Mouse (Mus musculus) embryonic facial prominence, embryonic 10.5 days (tissue): ENCODE results near the gene Mpig6b. TPM values are rescaled to one million over a fixed set of nuclear protein-coding genes. Genes with fewer than 3 reads are reported as not detected.

Experiments
- DNase-seq: peaks from one replicate; pipeline ENCODE4 v3.0.0-alpha.2; 2017; ENCODE audit warnings: low spot score
- H3K27ac ChIP-seq: fragments of 300-500 bp; sonication (generic); replicated peaks from 2 replicates; pipeline ENCODE4 v1.5.1; 2016; ENCODE audit warnings: mild to moderate bottlenecking
- H3K27me3 ChIP-seq: fragments of 300-500 bp; sonication (generic); replicated peaks from 2 replicates; pipeline ENCODE4 v1.6.1; 2016; ENCODE audit warnings: low read depth, mild to moderate bottlenecking; ENCODE audit not compliant: poor library complexity, severe bottlenecking
- H3K36me3 ChIP-seq: fragments of 300-500 bp; sonication (generic); replicated peaks from 2 replicates; pipeline ENCODE4 v1.6.1; 2016; ENCODE audit warnings: mild to moderate bottlenecking, moderate library complexity
- H3K4me1 ChIP-seq: fragments of 300-500 bp; sonication (generic); 2 replicates; pipeline ENCODE4 v1.6.1; 2016
- H3K4me3 ChIP-seq: fragments of 300-500 bp; sonication (generic); 2 replicates; pipeline ENCODE4 v1.5.1; 2016; ENCODE audit warnings: mild to moderate bottlenecking, moderate library complexity
- H3K9me3 ChIP-seq: fragments of 300-500 bp; sonication (generic); 2 replicates; pipeline ENCODE4 v1.6.1; 2016; ENCODE audit warnings: mild to moderate bottlenecking
- WGBS: fragments of 180-500 bp; shearing (Covaris S2); methylation state at CpG from one replicate; pipeline ENCODE4 v1.1.7; 2016; 5-methylcytosine and 5-hydroxymethylcytosine counted together
- polyA plus RNA-seq: library from polyadenylated mRNA; unstranded; fragments of >200 nt; fragmentation: Nextera tagmentation; extraction: Ambion mirVana; gene quantifications from 2 replicates; pipeline ENCODE4 v1.2.1, GENCODE M21; 2016

The Mpig6b gene
- polyA plus RNA-seq, 1 experiment from 2014 or later = 0.93 TPM

DNA sequence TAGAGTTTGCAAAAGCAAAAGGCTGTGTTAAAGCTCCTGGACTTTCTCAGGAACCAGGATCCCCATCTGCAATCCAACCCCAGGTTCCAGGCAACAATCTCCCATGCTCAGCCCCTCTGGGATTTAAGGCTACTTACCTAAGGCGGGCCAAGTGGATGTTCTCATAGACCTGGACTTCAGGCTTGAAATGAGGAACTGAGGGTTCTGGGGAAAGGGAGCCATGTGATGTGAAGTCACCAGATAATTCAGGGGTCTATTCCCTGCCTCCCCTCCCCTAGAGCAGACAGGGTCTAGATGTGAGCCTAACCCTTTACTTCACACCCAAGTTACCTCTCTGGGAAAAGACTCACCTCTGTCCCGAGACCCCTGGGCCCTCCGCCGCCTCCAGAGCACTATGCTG is 14.7 kb upstream of the Mpig6b start:
- peaks cover 26% of the 10 kb centered on the region for H3K4me1 ChIP-seq
- H3K36me3 ChIP-seq = no peaks in the 10 kb centered on the region
- no peak overlapping the region for H3K4me3 ChIP-seq
- H3K27me3 ChIP-seq = peaks cover 40% of the 10 kb centered on the region
- WGBS = 69% methylated on average over 4 of the region's 4 CpGs
- no peak overlapping the region for H3K27ac ChIP-seq
- DNase-seq = no peak
- no peaks in the 10 kb centered on the region for H3K9me3 ChIP-seq

DNA sequence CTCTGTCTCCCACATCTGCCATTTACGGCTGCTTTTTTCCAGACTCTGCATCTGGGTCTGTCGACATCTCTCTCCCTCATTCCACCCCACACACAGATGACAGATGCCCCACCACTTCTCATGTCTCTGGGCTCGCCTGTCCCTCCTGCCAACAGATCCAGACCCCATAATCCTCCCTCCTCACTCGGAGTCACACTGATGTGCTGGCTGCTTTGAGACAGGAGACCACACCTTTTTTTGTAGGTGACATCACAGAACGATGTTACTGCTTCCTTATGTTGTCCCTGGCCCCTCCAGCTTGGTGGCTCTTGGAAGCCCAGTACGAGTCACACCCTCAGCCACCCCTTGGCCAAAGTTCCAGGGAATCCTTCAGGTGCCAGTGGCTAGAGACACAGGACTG is 14.3 kb upstream of the Mpig6b start:
- Histone ChIP-seq H3K27ac (no peak overlapping the region), H3K4me3 (no peak overlapping the region), H3K9me3 (no peaks in the 10 kb centered on the region), H3K36me3 (no peaks in the 10 kb centered on the region), H3K27me3 (peaks cover 42% of the 10 kb centered on the region), H3K4me1 (peaks cover 26% of the 10 kb centered on the region)
- WGBS = 67% methylated on average over 6 of the region's 6 CpGs
- DNase-seq = no peak

DNA sequence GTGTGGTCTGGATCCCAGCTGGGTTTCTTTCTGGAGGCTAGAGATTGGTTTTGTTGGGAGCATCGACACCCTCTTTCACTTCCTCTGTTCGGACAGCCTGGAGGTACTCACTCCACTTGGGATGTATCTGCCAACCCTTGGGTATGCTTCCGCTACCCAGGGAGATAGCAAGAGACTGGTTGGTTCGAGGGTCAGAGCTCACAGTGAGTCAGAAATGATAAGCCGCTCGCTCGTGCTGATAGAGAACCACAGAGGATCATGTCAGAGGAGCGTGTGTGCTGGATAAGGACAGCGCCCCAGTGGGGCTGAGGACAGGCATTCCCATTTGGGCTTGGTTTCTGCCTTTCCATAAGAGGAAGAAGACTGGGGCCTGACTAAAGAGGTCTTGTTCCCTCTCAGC is 13.8 kb upstream of the Mpig6b start:
- Histone ChIP-seq H3K4me3 (no peak overlapping the region), H3K27me3 (peaks cover 42% of the 10 kb centered on the region), H3K27ac (no peak overlapping the region), H3K36me3 (no peaks in the 10 kb centered on the region), H3K9me3 (no peaks in the 10 kb centered on the region), H3K4me1 (peaks cover 26% of the 10 kb centered on the region)
- 73% methylated on average over 9 of the region's 9 CpGs for WGBS
- DNase-seq = no peak

DNA sequence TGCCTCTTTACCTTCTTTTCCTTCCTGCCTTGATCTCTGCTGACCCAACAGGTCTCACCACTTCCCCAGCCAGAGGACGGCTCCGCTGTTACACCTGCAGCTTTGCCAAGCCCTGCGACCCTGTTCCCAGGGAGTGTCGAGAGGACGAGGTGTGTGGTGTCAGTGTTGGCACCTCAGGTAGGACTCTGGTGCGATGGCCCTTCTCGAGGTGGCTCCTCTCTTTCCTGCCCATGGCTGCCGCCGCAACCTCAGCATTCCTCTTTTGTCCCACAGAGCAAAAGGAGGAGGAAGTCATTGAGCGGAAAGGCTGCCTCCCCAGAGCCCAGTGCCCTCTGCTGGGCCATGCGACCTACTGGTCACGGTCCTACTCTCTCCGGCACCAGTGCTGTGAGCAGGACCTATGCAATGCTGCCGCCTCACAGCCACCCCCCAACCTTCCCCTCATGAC is 11.8 kb upstream of the Mpig6b start, which contains the start of gene Ly6g6d:
Gene Ly6g6d, minus strand, starts transcription at position 280 of the 448 bp plus-strand sequence.
- peak; percentile 40 for DNase-seq
- peak within 1 kb of the TSS; percentile 43 for H3K4me3 ChIP-seq
- WGBS = 9% methylated on average over 14 of the region's 14 CpGs

DNA sequence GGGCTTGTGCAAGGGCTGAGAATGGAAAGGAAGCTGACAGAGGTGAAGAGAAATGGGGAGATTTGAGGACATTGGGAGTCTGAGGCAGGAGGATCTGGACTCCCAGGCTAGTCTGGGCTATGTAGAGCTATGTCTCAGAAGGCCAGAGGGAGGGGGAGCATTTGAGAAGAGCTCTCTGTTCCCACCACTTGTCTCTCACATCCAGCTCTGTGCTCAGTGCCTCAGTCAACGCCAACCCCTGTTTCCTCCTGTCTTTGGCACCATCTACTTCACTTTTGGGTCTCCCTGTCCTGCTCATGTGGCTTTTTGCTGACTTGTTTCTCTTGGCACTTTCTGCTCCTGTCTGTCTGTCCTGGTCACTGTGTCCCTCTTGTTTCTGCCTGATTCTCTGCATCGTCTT is 11.3 kb upstream of the Mpig6b start:
- Histone ChIP-seq H3K9me3 (no peaks in the 10 kb centered on the region), H3K36me3 (no peaks in the 10 kb centered on the region), H3K27me3 (peaks cover 42% of the 10 kb centered on the region), H3K27ac (peak overlapping the region; percentile 60), H3K4me1 (peaks cover 32% of the 10 kb centered on the region), H3K4me3 (peak overlapping the region; percentile 43)
- DNase-seq = no peak
- WGBS = 45% methylated on average over 2 of the region's 2 CpGs

More for the DNA sequence above, 11.8 kb upstream of the Mpig6b start, which contains the start of gene Ly6g6d:
- no peaks in the 10 kb centered on the region for H3K36me3 ChIP-seq
- peaks cover 32% of the 10 kb centered on the region for H3K4me1 ChIP-seq
- peaks cover 42% of the 10 kb centered on the region for H3K27me3 ChIP-seq
- H3K9me3 ChIP-seq = no peaks in the 10 kb centered on the region
- H3K27ac ChIP-seq = peak within 1 kb of the TSS; percentile 60

DNA sequence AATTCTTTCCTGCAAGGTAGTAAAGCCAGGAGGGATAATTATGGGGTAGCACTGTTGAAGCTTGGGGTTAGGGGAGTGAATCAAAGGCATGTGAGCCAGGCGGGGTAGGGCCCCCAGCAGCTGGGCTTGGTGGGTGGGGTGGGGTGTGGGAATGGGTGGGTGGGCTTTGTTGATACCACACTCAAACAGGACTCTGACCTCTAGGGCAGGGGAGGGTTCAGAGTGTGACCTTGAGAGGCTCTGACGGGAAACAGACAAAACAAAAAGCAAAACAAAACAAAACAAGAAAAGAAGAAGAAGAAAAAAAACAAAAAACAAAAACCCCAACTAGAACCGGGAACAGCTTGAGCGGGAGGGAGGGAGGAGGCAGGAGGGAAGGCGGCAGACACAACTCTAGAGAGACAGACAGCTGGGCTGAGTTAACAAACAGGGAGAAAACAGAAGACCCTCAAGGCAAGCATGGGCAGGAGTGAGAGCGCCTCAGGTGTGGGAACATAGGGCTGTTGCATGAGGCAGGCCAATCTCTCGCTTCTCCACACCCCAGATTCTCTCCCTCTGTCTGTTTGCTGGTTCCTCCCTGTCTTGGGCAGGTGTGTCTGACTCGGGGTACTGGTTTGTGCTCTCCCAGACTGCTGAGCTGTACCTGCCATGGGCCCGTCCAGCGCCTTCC is 10.7 kb upstream of the Mpig6b start, which contains the start of gene Ly6g6e:
Gene Ly6g6e, plus strand, starts transcription at position 396 of the 670 bp plus-strand sequence.
- H3K36me3 ChIP-seq = no peaks in the 10 kb centered on the region
- H3K27me3 ChIP-seq = peaks cover 42% of the 10 kb centered on the region
- H3K4me1 ChIP-seq = peaks cover 32% of the 10 kb centered on the region
- H3K27ac ChIP-seq = peak within 1 kb of the TSS; percentile 60
- DNase-seq = no peak
- H3K4me3 ChIP-seq = peak within 1 kb of the TSS; percentile 43
- WGBS = 18% methylated on average over 10 of the region's 10 CpGs
- no peaks in the 10 kb centered on the region for H3K9me3 ChIP-seq

DNA sequence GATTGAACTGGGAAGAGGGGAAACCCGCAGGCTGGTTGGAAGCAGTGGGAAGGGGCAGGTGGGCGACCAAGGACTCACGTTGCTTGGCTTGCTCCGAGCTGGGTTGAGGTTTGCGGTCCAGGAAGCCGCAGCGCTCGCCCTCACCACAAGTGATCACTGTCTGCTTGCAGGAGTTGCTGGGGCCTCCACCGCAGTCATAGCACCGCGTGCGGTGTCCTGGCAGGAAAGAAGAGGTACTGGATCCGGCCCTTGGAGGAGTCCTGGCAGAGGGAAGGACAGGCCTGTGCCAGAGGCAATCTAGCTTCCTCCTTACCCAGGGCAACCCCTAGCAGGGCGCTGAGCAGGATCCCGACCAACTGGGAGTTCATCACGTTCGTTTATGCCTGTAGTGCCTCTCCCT is 8.1 kb upstream of the Mpig6b start:
- no peak overlapping the region for H3K4me3 ChIP-seq
- WGBS = 49% methylated on average over 17 of the region's 17 CpGs
- H3K27ac ChIP-seq = no peak overlapping the region
- H3K36me3 ChIP-seq = no peaks in the 10 kb centered on the region
- DNase-seq = no peak
- H3K27me3 ChIP-seq = peaks cover 31% of the 10 kb centered on the region
- H3K4me1 ChIP-seq = peaks cover 36% of the 10 kb centered on the region
- no peaks in the 10 kb centered on the region for H3K9me3 ChIP-seq

DNA sequence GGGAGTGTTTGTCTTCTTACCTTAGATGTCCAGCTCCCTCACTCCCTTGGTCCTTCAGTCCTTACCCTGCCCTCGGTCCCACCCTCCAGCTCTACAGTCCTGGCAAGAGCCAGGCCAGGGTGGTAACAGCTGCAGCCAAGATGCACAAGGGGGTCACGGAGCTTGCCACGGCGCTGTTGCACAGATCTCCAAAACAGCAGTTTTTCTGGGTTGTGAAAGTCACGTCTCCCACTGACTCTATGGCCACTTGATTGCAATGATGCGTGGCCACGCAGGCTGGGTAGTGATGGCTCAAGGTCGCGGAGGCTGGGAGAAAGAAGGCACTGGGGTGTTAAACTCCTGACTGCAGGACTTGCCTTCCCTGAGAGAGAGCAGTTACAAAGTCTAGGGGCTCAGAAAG is 5.5 kb upstream of the Mpig6b start:
- Histone ChIP-seq H3K36me3 (no peaks in the 10 kb centered on the region), H3K27ac (no peak overlapping the region), H3K4me1 (peaks cover 17% of the 10 kb centered on the region), H3K27me3 (peaks cover 39% of the 10 kb centered on the region), H3K4me3 (no peak overlapping the region), H3K9me3 (no peaks in the 10 kb centered on the region)
- 78% methylated on average over 9 of the region's 9 CpGs for WGBS
- DNase-seq = no peak

DNA sequence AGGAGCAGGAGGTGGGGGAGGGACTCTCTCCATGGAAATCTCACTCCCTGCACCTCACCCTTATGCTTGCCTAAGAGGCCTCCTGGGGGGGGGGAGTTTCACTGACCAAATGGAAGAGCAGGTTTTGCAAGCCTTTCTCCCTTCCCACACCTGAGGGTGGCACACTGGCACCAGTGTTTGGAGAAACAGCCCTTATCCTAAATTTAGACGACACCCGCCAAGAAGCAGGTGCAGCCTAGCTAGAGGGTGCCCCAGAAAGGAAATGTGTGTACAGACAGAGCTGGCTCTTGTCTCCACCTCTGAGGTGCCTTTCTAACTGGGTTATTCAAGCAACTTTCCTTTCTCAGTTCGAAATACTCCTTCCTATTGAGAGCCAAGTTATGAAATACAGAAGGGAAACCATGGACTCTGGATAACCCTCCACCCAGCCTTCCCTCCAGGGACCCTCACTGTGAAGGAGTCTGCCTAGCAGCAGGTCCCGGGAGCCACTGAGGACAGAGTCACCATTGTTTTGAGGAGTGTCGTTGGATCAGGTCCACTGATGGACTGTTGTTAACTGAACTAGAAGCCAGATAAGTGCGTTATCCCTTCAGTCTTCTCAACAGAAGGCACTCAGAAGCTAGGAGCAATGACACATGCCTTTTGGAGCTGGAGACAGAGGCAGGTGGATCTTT is 4.7 kb upstream of the Mpig6b start:
- peaks cover 14% of the 10 kb centered on the region for H3K4me1 ChIP-seq
- H3K4me3 ChIP-seq = no peak overlapping the region
- DNase-seq = no peak
- peaks cover 41% of the 10 kb centered on the region for H3K27me3 ChIP-seq
- H3K27ac ChIP-seq = no peak overlapping the region
- 51% methylated on average over 6 of the region's 6 CpGs for WGBS
- no peaks in the 10 kb centered on the region for H3K36me3 ChIP-seq
- no peaks in the 10 kb centered on the region for H3K9me3 ChIP-seq

DNA sequence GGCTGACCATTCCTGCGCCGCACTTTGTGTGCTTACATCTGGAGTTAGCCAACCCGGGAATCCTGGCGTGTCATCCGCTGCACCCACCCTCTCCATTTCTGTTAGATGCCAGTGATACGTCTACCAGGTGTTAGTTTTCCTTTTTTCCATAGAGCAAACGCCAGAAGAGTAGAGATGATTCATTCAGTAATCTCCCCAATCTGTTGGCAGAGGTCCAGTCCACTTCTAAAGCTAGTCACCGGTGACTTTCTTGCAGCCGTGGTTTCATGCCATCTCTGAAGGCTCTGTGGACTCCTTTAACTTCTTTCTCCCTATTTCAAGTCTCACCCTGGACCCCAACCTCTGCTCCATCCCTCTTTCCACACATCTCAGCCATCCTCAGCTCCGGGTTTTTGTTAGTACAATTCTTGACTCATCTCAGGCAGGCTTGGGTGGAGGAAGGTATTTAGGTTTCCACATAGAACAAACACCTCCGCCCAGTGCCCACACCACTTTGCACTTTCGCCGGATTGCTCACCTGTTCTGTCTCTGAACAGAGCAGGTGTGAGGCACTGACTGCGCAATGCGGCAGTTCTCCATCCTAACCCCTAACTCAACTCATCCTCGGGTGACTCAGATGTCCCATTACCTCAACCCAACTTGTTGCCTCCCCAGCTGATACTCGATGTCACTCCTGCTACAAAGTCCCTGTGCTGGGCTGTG is 2.4 kb upstream of the Mpig6b start:
- Histone ChIP-seq H3K27ac (no peak overlapping the region), H3K4me3 (no peak overlapping the region), H3K36me3 (peaks cover 5% of the 10 kb centered on the region; the same call in 1 of the 2 replicates), H3K27me3 (peaks cover 62% of the 10 kb centered on the region), H3K4me1 (peaks cover 28% of the 10 kb centered on the region), H3K9me3 (no peaks in the 10 kb centered on the region)
- WGBS = 85% methylated on average over 17 of the region's 17 CpGs
- no peak for DNase-seq

DNA sequence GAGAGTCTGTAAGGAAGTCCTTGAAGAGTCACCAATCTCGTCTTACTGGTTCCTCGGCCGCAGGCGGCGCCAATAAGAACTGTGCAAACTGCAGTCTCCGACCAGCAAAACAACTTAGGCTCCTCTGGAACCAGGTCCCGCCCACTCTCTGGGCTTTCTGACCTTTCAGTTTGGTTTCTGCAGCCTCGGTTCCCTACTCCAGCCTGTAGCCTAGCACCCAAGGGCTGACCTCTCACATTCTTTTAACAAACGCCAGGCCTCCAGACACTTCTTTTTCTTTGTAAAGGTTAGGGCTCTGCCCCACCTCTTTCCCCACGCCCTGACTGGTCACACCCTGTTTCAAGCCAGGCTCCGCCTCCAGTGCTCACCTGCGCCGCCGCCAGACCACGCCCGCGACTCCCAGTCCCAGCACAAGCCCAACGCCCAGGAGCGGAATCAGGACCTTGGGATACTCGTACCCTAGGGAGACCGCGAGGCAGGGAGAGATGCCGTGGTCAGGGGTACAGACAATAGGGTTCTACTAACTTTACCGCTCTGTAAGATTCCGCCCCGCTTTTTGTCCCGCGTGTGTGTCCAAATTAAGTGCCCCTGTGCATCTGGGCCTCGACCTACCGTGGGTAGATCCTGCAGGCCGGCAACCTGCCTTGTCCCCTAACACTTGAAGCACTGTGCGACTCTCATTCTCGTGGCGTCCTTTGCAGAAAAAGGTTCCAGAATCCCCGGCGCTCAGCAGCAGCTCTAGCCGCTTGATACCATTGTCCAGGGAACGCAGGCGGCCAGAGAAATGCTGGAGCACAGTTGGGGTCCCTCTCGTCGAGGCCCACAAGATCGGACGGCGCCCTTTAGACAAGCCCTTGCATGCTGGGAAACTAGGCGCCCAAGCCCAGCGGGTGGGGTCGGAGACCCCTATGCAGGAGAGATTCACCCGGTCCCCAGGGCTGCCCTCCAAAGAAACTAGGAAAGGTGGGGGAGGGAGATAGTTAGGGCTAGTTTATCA is 735 bp downstream of the Mpig6b start, which contains the start of gene Ly6g6c:
Gene Ly6g6c, plus strand, starts transcription at position 438 of the 997 bp plus-strand sequence.
- H3K9me3 ChIP-seq = no peaks in the 10 kb centered on the region
- peaks cover 65% of the 10 kb centered on the region for H3K27me3 ChIP-seq
- H3K36me3 ChIP-seq = peaks cover 34% of the 10 kb centered on the region
- peak within 1 kb of the TSS; percentile 58 for H3K4me3 ChIP-seq
- H3K4me1 ChIP-seq = peaks cover 39% of the 10 kb centered on the region
- H3K27ac ChIP-seq = peak within 1 kb of the TSS; percentile 70
- 1% methylated on average over 48 of the region's 48 CpGs for WGBS
- DNase-seq = peak; percentile 78
